Mouse (Mus musculus): Measurements from ENCODE around the gene D130043K22Rik. TPM values are rescaled to one million over a fixed set of nuclear protein-coding genes. Genes with fewer than 3 reads are reported as not detected.

The D130043K22Rik gene
- total RNA-seq, 2 experiments from 2014 or later = 25.4 to 26.7 TPM

DNA sequence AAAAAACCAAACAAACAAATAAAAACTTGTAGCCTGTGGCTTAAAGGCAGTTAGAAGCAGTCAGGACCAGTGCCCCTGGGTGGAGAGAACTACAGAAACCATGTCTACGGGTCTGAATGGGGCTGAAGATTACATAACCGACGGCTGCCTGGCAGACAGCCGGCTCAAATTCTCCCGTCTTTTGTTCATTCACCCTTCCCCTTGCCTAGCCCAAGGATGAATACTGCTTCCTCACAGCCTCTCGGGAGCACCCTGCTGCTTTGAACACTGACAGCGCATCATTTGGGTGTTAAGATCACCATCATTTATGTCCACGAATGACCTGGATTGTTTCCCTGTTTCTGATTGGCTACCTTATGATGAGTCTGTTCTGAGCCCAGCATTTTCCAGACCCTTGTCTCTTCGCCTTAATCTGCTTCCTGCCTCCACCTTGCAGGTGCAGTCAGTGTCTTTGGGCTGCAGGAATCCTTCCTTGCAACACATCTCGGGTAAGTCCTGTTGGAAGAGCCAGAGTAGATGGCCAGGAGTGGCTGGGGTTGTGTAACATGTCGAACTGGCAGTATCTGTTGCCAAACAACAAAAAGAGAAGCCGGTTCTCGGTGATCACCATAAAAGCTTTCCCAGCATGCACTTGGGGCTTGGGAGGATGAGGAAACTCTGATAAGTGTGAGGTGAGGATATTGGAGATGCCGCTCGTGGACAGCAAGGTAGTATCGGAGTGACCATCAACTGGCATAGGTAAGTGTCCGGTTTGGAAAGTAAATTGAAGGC lies 97.8 kb downstream of the D130043K22Rik start, which contains the start of gene Gpld1:
Gene Gpld1 (plus strand): TSS at position 641 of the 771 bp plus-strand sequence.
- no peak for DNase-seq (ENCODE audit: extremely low spot score in 1 of 2, low spot score in 1 of 2)

DNA sequence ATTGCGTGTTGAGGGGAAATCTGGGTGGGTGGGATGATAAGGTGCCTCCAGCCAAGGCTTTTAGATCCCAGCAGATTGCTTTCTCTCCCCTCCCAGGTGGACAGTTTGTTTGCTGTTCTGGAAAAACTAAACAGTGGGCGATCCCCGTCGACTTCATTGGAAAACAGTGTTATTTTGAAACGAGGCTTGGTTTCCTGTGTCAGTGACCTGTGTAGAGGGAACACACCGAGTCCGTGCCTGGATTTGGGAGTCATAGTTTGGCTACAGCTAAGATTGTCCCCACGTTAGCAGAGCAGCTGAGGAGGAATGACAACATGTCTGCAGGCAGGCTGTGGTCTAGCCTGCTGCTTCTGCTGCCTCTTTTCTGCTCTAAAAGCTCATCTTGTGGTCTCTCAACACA lies 98.4 kb downstream of the D130043K22Rik start:
- no peak for DNase-seq (ENCODE audit: extremely low spot score in 1 of 2, low spot score in 1 of 2)

DNA sequence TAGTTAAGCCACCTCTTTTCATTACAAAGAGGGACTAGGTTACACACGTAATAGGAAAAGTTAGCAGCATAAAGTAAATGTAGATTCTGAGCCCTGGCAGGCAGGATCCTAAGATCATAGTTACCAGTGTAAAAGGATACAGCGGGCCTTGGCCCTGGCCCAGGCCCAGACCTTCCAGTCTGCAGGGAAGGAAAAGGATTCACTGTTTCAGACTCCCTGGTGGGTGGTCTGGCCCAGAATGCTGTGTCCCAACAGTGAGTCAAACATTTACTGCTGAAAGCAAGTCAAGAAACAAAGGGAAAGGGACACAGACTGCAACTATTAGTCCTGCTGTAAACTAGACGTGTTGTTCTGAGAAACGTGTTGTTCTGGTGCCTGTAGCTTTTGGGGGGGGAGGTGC lies 100.6 kb downstream of the D130043K22Rik start:
- no peak for DNase-seq (ENCODE audit: extremely low spot score in 1 of 2, low spot score in 1 of 2)

DNA sequence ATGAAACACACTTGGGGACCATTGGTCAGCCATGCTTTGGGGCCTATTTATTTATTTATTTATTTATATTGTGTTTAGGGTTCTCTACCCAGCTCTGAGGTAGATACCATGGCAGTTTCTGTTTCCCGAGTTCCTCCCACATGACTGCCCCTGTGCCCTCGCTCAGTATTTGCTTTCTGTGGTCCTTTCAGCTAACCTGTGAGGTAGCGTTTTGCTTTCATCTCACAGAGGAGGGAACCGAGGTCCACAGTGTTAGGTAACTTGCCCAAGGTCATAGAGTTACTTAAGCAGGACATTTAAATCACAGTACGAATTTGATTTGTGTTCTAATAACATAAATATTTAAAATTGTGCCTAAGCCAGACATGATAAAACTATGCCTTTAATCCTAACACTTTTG lies 102.2 kb downstream of the D130043K22Rik start:
- DNase-seq (ENCODE audit: extremely low spot score in 1 of 2, low spot score in 1 of 2) = no peak

DNA sequence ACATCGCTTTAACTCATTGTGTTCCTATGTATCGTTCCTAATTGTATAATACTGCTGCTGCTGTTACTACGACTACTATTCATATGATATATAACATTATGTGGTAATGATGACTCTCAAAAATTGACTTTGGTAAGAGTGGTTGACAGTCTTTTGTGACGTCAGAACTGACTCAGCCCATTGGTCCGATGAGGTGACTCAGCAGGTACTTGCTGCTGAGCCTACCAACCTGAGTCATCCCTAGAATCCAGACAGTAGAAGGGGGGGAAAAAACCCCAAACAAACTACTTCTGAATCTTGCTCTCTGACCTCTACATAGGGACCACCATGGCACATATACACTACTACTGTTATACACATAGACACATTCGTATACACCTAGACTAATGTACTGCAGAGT lies 103.9 kb downstream of the D130043K22Rik start:
- DNase-seq (ENCODE audit: extremely low spot score in 1 of 2, low spot score in 1 of 2) = no peak

Other genes starting within 250 kb of the D130043K22Rik start
- not detected for gene Armh2, start 103.9 kb upstream of the D130043K22Rik start, total RNA-seq (2021)
- gene Gmnn, start 83.2 kb upstream of the D130043K22Rik start, total RNA-seq (2021) = 1 to 10 TPM; 1.8 to 2.5 TPM
- gene BC005537, start 43.5 kb upstream of the D130043K22Rik start, total RNA-seq (2021) = 100 to 1,000 TPM; 162 to 165 TPM
- gene Acot13, start 13.6 kb upstream of the D130043K22Rik start, total RNA-seq (2021) = 100 to 1,000 TPM; 107 to 109 TPM
- gene Tdp2, start 13.5 kb upstream of the D130043K22Rik start, total RNA-seq (2021) = 10 to 100 TPM; 20.3 to 24.6 TPM
- 10 to 100 TPM; 60.6 to 61.7 TPM for gene Aldh5a1, start 92.5 kb downstream of the D130043K22Rik start, total RNA-seq (2021)
- 10 to 100 TPM; 11.9 to 20.7 TPM for gene Gpld1, start 98.0 kb downstream of the D130043K22Rik start, total RNA-seq (2021)
- 10 to 100 TPM; 56.6 to 60.5 TPM for gene Mrs2, start 175.2 kb downstream of the D130043K22Rik start, total RNA-seq (2021)
- 10 to 100 TPM in 1 of 2 experiments, 1 to 10 TPM in 1; 9.7 to 12.1 TPM for gene Dcdc2a, start 210.9 kb downstream of the D130043K22Rik start, total RNA-seq (2021)